Mouse (Mus musculus) thymus, adult 2 months (tissue): Measurements from ENCODE around the gene Gm11172.

Source experiments
- CTCF ChIP-seq: fragments of 200-500 bp; IDR thresholded peaks from 2 replicates; pipeline ENCODE4 v1.5.1; 2012; ENCODE audit warnings: mild to moderate bottlenecking, control low read depth, low read length, moderate library complexity, borderline replicate concordance; ENCODE audit not compliant: control insufficient read depth, poor library complexity, insufficient read depth; ENCODE audit errors: extremely low read depth
- POLR2A ChIP-seq: fragments of 200-500 bp; IDR thresholded peaks from 2 replicates; pipeline ENCODE4 v1.6.1; 2012; ENCODE audit warnings: mild to moderate bottlenecking, low read length, control low read depth, moderate library complexity; ENCODE audit not compliant: control insufficient read depth, poor library complexity, insufficient read depth; ENCODE audit errors: extremely low read depth

- TF ChIP-seq CTCF (no peak), POLR2A (peak; percentile 40; the same call in 1 of the 2 replicates)
Measured at GRCm38 (mm10) chr16:10827269-10827668, 14.6 kb downstream of the Gm11172 start.
